Mouse (Mus musculus): ENCODE measurements around the gene Kctd17. TPM values are rescaled to one million over a fixed set of nuclear protein-coding genes. Genes with fewer than 3 reads are reported as not detected.

The Kctd17 gene
- polyA plus RNA-seq, 1 experiment from 2014 or later: 110 TPM

GRCm38 (mm10) chr15:78436380-78437192 lies 8.2 kb downstream of the Kctd17 start:
- H3K4me2 ChIP-seq (ENCODE audit: low read length): peak overlapping the region; percentile 59
- H3K9me3 ChIP-seq (replicated peaks; ENCODE audit: control insufficient read depth, low read length): no peaks in the 10 kb centered on the region
- H3K27me3 ChIP-seq (replicated peaks; ENCODE audit: control insufficient read depth, insufficient read depth, low read length): no peaks in the 10 kb centered on the region
- H3K27ac ChIP-seq (ENCODE audit: low read depth, low read length): peak overlapping the region; percentile 22; the same call in 1 of the 2 replicates
- H3K9ac ChIP-seq (ENCODE audit: low read length): peak overlapping the region; percentile 50
- peak; percentile 78 for ATAC-seq
- 8% methylated on average over 32 of the region's 32 CpGs for WGBS
- H3K4me1 ChIP-seq (ENCODE audit: control insufficient read depth, insufficient read depth, low read length): peaks cover 13% of the 10 kb centered on the region; the same call in 1 of the 2 replicates
- peak overlapping the region; percentile 21 for H3K4me3 ChIP-seq (ENCODE audit: low read depth, low read length)
- DNase-seq (ENCODE audit: low spot score): peak; percentile 88
- peaks cover 36% of the 10 kb centered on the region for H3K36me3 ChIP-seq (ENCODE audit: control insufficient read depth, insufficient read depth, low read length)

DNA sequence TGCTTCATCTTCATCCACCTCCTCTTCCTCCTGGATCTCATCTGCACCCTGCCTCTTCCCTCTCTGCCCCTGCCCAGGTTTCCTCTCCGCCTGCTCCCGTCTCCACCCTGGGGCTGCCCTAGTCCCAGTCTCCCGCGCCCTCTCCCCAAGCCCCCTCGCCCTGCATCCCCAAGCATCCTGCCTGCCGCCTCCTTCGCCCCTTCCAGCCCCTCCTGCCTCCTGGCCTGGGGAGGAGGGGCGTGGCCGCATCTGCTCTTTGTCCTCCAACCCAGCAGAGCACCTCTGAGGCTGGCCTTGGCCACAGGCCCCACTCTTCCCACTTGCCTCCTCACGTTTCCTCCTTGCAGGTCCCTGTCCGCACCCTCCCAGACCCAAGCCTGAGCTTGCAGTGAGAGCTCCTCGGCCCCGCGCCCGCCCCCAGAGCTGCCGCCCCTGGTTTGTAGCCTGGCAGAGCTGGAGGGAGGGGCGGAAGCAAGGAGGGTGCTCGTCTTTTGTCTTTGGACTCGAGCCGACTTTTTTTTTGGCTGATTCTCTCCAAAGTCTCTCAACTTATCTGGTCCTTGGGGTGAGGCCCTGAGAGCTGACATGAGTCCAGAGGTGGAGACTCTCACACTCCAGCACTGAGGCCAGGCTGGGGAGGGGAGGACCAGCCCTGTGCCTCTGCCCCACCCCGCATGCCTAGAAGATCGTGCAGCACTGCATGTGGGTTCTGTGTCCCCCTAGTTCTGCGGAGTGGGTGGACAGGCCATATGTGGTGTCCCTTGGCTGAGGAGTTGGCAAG lies 9.1 kb downstream of the Kctd17 start:
- no peaks in the 10 kb centered on the region for H3K9me3 ChIP-seq (replicated peaks; ENCODE audit: control insufficient read depth, low read length)
- 15% methylated on average over 23 of the region's 23 CpGs for WGBS
- peak overlapping the region; percentile 59 for H3K4me2 ChIP-seq (ENCODE audit: low read length)
- peak overlapping the region; percentile 6; the same call in 1 of the 2 replicates for H3K27ac ChIP-seq (ENCODE audit: low read depth, low read length)
- H3K4me1 ChIP-seq (ENCODE audit: control insufficient read depth, insufficient read depth, low read length): peaks cover 13% of the 10 kb centered on the region; the same call in 1 of the 2 replicates
- H3K4me3 ChIP-seq (ENCODE audit: low read depth, low read length): peak overlapping the region; percentile 21; the same call in 1 of the 2 replicates
- H3K9ac ChIP-seq (ENCODE audit: low read length): peak overlapping the region; percentile 50; the same call in 1 of the 2 replicates
- ATAC-seq: no peak; the same call in 1 of the 2 replicates
- H3K36me3 ChIP-seq (ENCODE audit: control insufficient read depth, insufficient read depth, low read length): peaks cover 30% of the 10 kb centered on the region
- no peaks in the 10 kb centered on the region for H3K27me3 ChIP-seq (replicated peaks; ENCODE audit: control insufficient read depth, insufficient read depth, low read length)
- peak; percentile 33 for DNase-seq (ENCODE audit: low spot score)

DNA sequence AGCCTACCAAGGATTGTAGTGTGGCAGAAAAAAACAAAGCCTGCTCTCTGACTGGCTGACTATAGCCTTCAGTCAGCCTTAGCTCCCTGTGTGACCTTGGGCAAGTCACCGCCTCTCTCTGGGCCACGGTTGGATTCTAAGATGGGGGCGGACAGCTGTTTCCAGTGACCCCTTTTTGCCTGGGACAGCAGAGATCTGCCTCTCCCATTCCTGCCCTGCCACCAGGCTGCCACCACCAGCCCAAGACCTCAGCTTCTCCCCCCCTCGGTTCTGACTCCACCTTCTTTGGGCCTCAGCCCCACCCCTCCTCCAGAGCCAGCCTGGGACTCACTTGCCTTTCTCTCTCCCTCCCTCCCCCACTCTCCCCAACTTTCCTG lies 9.6 kb downstream of the Kctd17 start:
- H3K4me2 ChIP-seq (ENCODE audit: low read length): no peak overlapping the region

GRCm38 (mm10) chr15:78438505-78438904 lies 10.1 kb downstream of the Kctd17 start:
- Histone ChIP-seq H3K36me3 (ENCODE audit: control insufficient read depth, insufficient read depth, low read length) (peaks cover 25% of the 10 kb centered on the region), H3K4me1 (ENCODE audit: control insufficient read depth, insufficient read depth, low read length) (peaks cover 13% of the 10 kb centered on the region; the same call in 1 of the 2 replicates), H3K9ac (ENCODE audit: low read length) (no peak overlapping the region), H3K9me3 (replicated peaks; ENCODE audit: control insufficient read depth, low read length) (no peaks in the 10 kb centered on the region), H3K4me3 (ENCODE audit: low read depth, low read length) (no peak overlapping the region), H3K27ac (ENCODE audit: low read depth, low read length) (no peak overlapping the region), H3K27me3 (replicated peaks; ENCODE audit: control insufficient read depth, insufficient read depth, low read length) (no peaks in the 10 kb centered on the region), H3K4me2 (ENCODE audit: low read length) (no peak overlapping the region)
- ATAC-seq (no peak), DNase-seq (ENCODE audit: low spot score) (no peak)
- WGBS: 56% methylated on average over 8 of the region's 8 CpGs

More for the DNA sequence above, 9.6 kb downstream of the Kctd17 start:
- Histone ChIP-seq H3K9ac (ENCODE audit: low read length) (no peak overlapping the region), H3K27ac (ENCODE audit: low read depth, low read length) (no peak overlapping the region), H3K4me1 (ENCODE audit: control insufficient read depth, insufficient read depth, low read length) (peaks cover 13% of the 10 kb centered on the region; the same call in 1 of the 2 replicates), H3K27me3 (replicated peaks; ENCODE audit: control insufficient read depth, insufficient read depth, low read length) (no peaks in the 10 kb centered on the region), H3K9me3 (replicated peaks; ENCODE audit: control insufficient read depth, low read length) (no peaks in the 10 kb centered on the region), H3K36me3 (ENCODE audit: control insufficient read depth, insufficient read depth, low read length) (peaks cover 30% of the 10 kb centered on the region), H3K4me3 (ENCODE audit: low read depth, low read length) (no peak overlapping the region)
- DNase-seq (ENCODE audit: low spot score): no peak
- WGBS: 44% methylated on average over 4 of the region's 4 CpGs
- no peak for ATAC-seq

GRCm38 (mm10) chr15:78438973-78439372 lies 10.6 kb downstream of the Kctd17 start:
- Histone ChIP-seq H3K27me3 (replicated peaks; ENCODE audit: control insufficient read depth, insufficient read depth, low read length) (no peaks in the 10 kb centered on the region), H3K9me3 (replicated peaks; ENCODE audit: control insufficient read depth, low read length) (no peaks in the 10 kb centered on the region), H3K9ac (ENCODE audit: low read length) (no peak overlapping the region), H3K36me3 (ENCODE audit: control insufficient read depth, insufficient read depth, low read length) (peaks cover 20% of the 10 kb centered on the region), H3K27ac (ENCODE audit: low read depth, low read length) (no peak overlapping the region), H3K4me3 (ENCODE audit: low read depth, low read length) (no peak overlapping the region), H3K4me1 (ENCODE audit: control insufficient read depth, insufficient read depth, low read length) (peaks cover 13% of the 10 kb centered on the region; the same call in 1 of the 2 replicates), H3K4me2 (ENCODE audit: low read length) (no peak overlapping the region)
- DNase-seq (ENCODE audit: low spot score) (no peak), ATAC-seq (no peak)
- WGBS: 69% methylated on average over 9 of the region's 9 CpGs

- no peak overlapping the region for H3K4me3 ChIP-seq (ENCODE audit: low read depth, low read length)
- H3K27me3 ChIP-seq (replicated peaks; ENCODE audit: control insufficient read depth, insufficient read depth, low read length): no peaks in the 10 kb centered on the region
- no peak overlapping the region for H3K9ac ChIP-seq (ENCODE audit: low read length)
- H3K9me3 ChIP-seq (replicated peaks; ENCODE audit: control insufficient read depth, low read length): no peaks in the 10 kb centered on the region
- 0 out of 2 replicates have a peak, but pooled peaks cover 4% of the 10 kb centered on the region for H3K36me3 ChIP-seq (ENCODE audit: control insufficient read depth, insufficient read depth, low read length)
- ATAC-seq (no peak), DNase-seq (ENCODE audit: low spot score) (no peak)
- H3K4me1 ChIP-seq (ENCODE audit: control insufficient read depth, insufficient read depth, low read length): 0 out of 2 replicates have a peak, but pooled peaks cover 5% of the 10 kb centered on the region
- H3K4me2 ChIP-seq (ENCODE audit: low read length): no peak overlapping the region
- WGBS: 88% methylated on average over 19 of the region's 19 CpGs
- H3K27ac ChIP-seq (ENCODE audit: low read depth, low read length): no peak overlapping the region
These were observed 13.9 kb downstream of the Kctd17 start for GRCm38 (mm10) chr15:78442231-78442630.

DNA sequence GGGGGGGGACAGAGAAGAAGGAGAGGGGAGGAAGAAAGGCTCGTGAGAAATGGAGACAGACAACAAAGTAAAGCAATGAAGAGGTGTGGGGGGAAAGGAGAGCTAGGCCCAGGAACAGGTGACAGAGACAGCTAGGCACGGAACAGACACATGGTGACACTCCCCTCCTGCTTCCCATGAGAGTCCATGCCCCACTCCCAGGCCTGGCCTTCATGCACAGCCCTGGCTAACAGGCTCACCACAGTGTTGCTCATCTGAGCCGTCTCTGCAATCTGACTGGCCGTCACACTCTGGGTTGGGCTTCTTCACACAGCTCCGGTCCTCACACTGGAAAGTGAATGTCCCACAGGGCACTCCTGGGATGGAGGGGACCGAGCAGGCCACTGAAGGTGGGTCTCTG lies 15.5 kb downstream of the Kctd17 start:
- 58% methylated on average over 6 of the region's 6 CpGs for WGBS
- H3K4me3 ChIP-seq (ENCODE audit: low read depth, low read length): no peak overlapping the region
- no peak for ATAC-seq
- no peak overlapping the region for H3K27ac ChIP-seq (ENCODE audit: low read depth, low read length)
- H3K4me2 ChIP-seq (ENCODE audit: low read length): no peak overlapping the region
- no peaks in the 10 kb centered on the region for H3K27me3 ChIP-seq (replicated peaks; ENCODE audit: control insufficient read depth, insufficient read depth, low read length)
- H3K9me3 ChIP-seq (replicated peaks; ENCODE audit: control insufficient read depth, low read length): no peaks in the 10 kb centered on the region
- no peak overlapping the region for H3K9ac ChIP-seq (ENCODE audit: low read length)
- H3K36me3 ChIP-seq (ENCODE audit: control insufficient read depth, insufficient read depth, low read length): no peaks in the 10 kb centered on the region
- H3K4me1 ChIP-seq (ENCODE audit: control insufficient read depth, insufficient read depth, low read length): 0 out of 2 replicates have a peak, but pooled peaks cover 2% of the 10 kb centered on the region
- DNase-seq (ENCODE audit: low spot score): no peak

DNA sequence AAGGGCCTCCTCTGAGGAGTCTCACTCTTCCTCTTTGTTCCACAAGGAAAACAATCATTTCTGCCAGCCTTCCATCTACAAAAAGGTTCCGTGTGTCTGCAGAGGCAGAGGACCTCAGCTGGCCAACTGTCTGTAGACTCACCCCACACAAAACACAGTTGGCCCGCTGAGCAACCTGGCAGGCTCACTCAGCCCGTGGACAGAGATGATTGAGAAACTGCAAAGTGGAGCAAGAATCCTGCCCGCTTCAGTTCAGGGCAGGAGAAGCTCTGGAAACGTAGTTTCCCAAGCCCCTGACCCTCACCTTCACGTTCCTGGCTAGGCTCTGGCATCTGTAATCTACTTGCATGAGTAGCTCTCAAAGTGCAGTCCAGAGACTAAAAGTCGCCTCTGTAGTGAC lies 18.8 kb downstream of the Kctd17 start:
- 0 out of 2 replicates have a peak, but pooled peaks cover 2% of the 10 kb centered on the region for H3K4me1 ChIP-seq (ENCODE audit: control insufficient read depth, insufficient read depth, low read length)
- ATAC-seq: no peak
- H3K36me3 ChIP-seq (ENCODE audit: control insufficient read depth, insufficient read depth, low read length): no peaks in the 10 kb centered on the region
- H3K27me3 ChIP-seq (replicated peaks; ENCODE audit: control insufficient read depth, insufficient read depth, low read length): no peaks in the 10 kb centered on the region
- H3K4me3 ChIP-seq (ENCODE audit: low read depth, low read length): no peak overlapping the region
- no peak overlapping the region for H3K4me2 ChIP-seq (ENCODE audit: low read length)
- DNase-seq (ENCODE audit: low spot score): no peak
- WGBS: 50% methylated on average over 7 of the region's 7 CpGs
- no peaks in the 10 kb centered on the region for H3K9me3 ChIP-seq (replicated peaks; ENCODE audit: control insufficient read depth, low read length)
- H3K9ac ChIP-seq (ENCODE audit: low read length): no peak overlapping the region
- H3K27ac ChIP-seq (ENCODE audit: low read depth, low read length): no peak overlapping the region

Data from forebrain, embryonic 14.5 days (tissue).